Mouse (Mus musculus) liver, embryonic 12.5 days (tissue): ENCODE measurements at regions not wholly inside any gene's neighbourhood (a gene's known extent, or its start where the extent isn't known, plus 50 kb on each side); places are given as distances from the start of the nearest gene placed in this dataset.

Experiments
- ATAC-seq: fragments of 200-750 bp; cut with Nextera tagmentation; 2 replicates; pipeline ENCODE4 v1.8.0; 2017; ENCODE audit warnings: moderate number of reproducible peaks, mild to moderate bottlenecking, moderate library complexity
- H3K27ac ChIP-seq: fragments of 300-500 bp; sonication (generic); 2 replicates; pipeline ENCODE4 v1.5.1; 2016; ENCODE audit warnings: mild to moderate bottlenecking
- H3K27me3 ChIP-seq: fragments of 300-500 bp; sonication (generic); replicated peaks from 2 replicates; pipeline ENCODE4 v1.6.1; 2016; ENCODE audit warnings: mild to moderate bottlenecking, moderate library complexity
- H3K36me3 ChIP-seq: fragments of 300-500 bp; sonication (generic); 2 replicates; pipeline ENCODE4 v1.6.1; 2016; ENCODE audit warnings: mild to moderate bottlenecking, moderate library complexity
- H3K4me1 ChIP-seq: fragments of 300-500 bp; sonication (generic); 2 replicates; pipeline ENCODE4 v1.6.1; 2016
- H3K4me2 ChIP-seq: fragments of 300-500 bp; sonication (generic); 2 replicates; pipeline ENCODE4 v1.6.1; 2016; ENCODE audit warnings: mild to moderate bottlenecking, moderate library complexity
- H3K4me3 ChIP-seq: fragments of 300-500 bp; sonication (generic); 2 replicates; pipeline ENCODE4 v1.5.1; 2016; ENCODE audit warnings: mild to moderate bottlenecking, moderate library complexity
- H3K9ac ChIP-seq: fragments of 300-500 bp; sonication (generic); 2 replicates; pipeline ENCODE4 v1.6.1; 2016; ENCODE audit warnings: mild to moderate bottlenecking, moderate library complexity
- H3K9me3 ChIP-seq: fragments of 300-500 bp; sonication (generic); replicated peaks from 2 replicates; pipeline ENCODE4 v1.6.1; 2016; ENCODE audit warnings: mild to moderate bottlenecking, moderate library complexity
- WGBS: fragments of 180-500 bp; shearing (Covaris S2); methylation state at CpG from one replicate; pipeline ENCODE4 v1.1.7; 2016; ENCODE audit not compliant: insufficient replicate concordance; 5-methylcytosine and 5-hydroxymethylcytosine counted together

GRCm38 (mm10) chr7:113010150-113010549 lies 56.4 kb downstream of the Rassf10 start:
- H3K36me3 ChIP-seq: no peaks in the 10 kb centered on the region
- no peaks in the 10 kb centered on the region for H3K9me3 ChIP-seq
- no peaks in the 10 kb centered on the region; the same call in 1 of the 2 replicates for H3K27me3 ChIP-seq
- no peak overlapping the region for H3K4me2 ChIP-seq
- WGBS: 75% methylated on average over 1 of the region's 1 CpGs
- no peak overlapping the region for H3K9ac ChIP-seq
- no peak for ATAC-seq
- no peaks in the 10 kb centered on the region for H3K4me1 ChIP-seq
- H3K4me3 ChIP-seq: no peak overlapping the region
- no peak overlapping the region for H3K27ac ChIP-seq

GRCm38 (mm10) chr7:113017092-113017755 lies 63.5 kb downstream of the Rassf10 start:
- H3K9me3 ChIP-seq: no peaks in the 10 kb centered on the region
- WGBS: 40% methylated on average over 8 of the region's 8 CpGs
- no peak overlapping the region for H3K27ac ChIP-seq

DNA sequence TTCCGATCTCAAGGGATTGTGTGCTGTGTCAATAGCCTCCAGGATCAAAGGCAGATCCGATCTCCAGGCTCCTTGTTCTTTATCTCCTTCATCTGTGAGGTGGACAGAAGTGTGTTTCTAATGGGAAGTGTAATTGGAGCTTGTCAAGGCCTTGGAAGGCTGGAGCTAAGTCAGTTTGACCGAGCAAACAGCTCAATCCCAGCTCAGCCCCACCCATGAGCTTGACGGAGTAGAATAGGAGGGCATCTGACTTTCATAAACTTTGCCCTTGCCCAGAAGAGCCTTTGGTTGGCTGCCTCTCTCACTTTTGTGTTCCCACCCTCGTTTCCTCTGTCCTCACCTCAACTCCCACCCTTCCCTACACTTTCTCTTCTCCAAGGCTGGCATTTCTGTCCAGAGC lies 67.7 kb downstream of the Rassf10 start:
- no peaks in the 10 kb centered on the region for H3K9me3 ChIP-seq
- no peak overlapping the region for H3K4me3 ChIP-seq
- 50% methylated on average over 5 of the region's 5 CpGs for WGBS
- no peak overlapping the region for H3K4me2 ChIP-seq
- 0 out of 2 replicates have a peak, but pooled peaks cover 5% of the 10 kb centered on the region for H3K27me3 ChIP-seq
- H3K9ac ChIP-seq: no peak overlapping the region
- H3K27ac ChIP-seq: no peak overlapping the region
- no peak for ATAC-seq
- no peaks in the 10 kb centered on the region for H3K4me1 ChIP-seq
- no peaks in the 10 kb centered on the region for H3K36me3 ChIP-seq

More at GRCm38 (mm10) chr7:113017092-113017755, 63.5 kb downstream of the Rassf10 start:
- Histone ChIP-seq H3K9ac (no peak overlapping the region), H3K4me2 (no peak overlapping the region), H3K27me3 (0 out of 2 replicates have a peak, but pooled peaks cover 5% of the 10 kb centered on the region), H3K4me1 (no peaks in the 10 kb centered on the region), H3K36me3 (no peaks in the 10 kb centered on the region), H3K4me3 (no peak overlapping the region)
- no peak for ATAC-seq

DNA sequence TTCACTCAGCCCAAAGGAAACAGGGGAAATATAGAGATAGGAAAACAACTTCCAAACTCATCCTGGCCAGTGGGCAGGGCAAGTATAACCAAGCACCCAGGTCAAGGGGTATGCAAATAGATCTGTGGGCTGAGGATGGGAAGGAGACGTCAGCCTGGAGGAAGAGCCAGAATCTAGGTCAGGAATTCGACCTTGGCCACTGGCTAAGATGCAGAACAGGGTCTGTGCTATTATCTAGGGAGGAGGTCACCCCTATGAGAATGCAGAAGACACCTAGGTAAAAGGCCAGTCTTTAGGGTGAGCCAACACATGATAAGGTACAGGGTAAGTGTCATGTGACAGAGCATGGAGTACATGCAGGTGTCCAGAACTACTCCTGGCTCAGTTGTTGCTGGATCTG lies 68.8 kb downstream of the Rassf10 start:
- H3K27ac ChIP-seq: no peak overlapping the region
- no peaks in the 10 kb centered on the region for H3K36me3 ChIP-seq
- no peak overlapping the region for H3K4me2 ChIP-seq
- 0 out of 2 replicates have a peak, but pooled peaks cover 5% of the 10 kb centered on the region for H3K27me3 ChIP-seq
- H3K4me3 ChIP-seq: no peak overlapping the region
- no peaks in the 10 kb centered on the region for H3K9me3 ChIP-seq
- 11% methylated on average over 2 of the region's 2 CpGs for WGBS
- no peak for ATAC-seq
- no peaks in the 10 kb centered on the region for H3K4me1 ChIP-seq
- no peak overlapping the region for H3K9ac ChIP-seq

GRCm38 (mm10) chr7:113025758-113026157 lies 72.0 kb downstream of the Rassf10 start:
- H3K4me2 ChIP-seq: no peak overlapping the region
- no peak overlapping the region for H3K9ac ChIP-seq
- no peaks in the 10 kb centered on the region for H3K9me3 ChIP-seq
- WGBS: 58% methylated on average over 1 of the region's 1 CpGs
- no peaks in the 10 kb centered on the region for H3K36me3 ChIP-seq
- H3K27me3 ChIP-seq: no peaks in the 10 kb centered on the region
- H3K4me3 ChIP-seq: no peak overlapping the region
- no peak overlapping the region for H3K27ac ChIP-seq
- no peaks in the 10 kb centered on the region for H3K4me1 ChIP-seq
- no peak for ATAC-seq

GRCm38 (mm10) chr7:113026290-113027075 lies 72.7 kb downstream of the Rassf10 start:
- no peak for ATAC-seq
- no peak overlapping the region for H3K27ac ChIP-seq
- 53% methylated on average over 10 of the region's 10 CpGs for WGBS

GRCm38 (mm10) chr7:113027125-113027801 lies 73.5 kb downstream of the Rassf10 start:
- no peak for ATAC-seq
- H3K9ac ChIP-seq: no peak overlapping the region
- no peaks in the 10 kb centered on the region for H3K9me3 ChIP-seq
- H3K4me3 ChIP-seq: no peak overlapping the region
- H3K27me3 ChIP-seq: no peaks in the 10 kb centered on the region
- H3K4me2 ChIP-seq: no peak overlapping the region
- no peak overlapping the region for H3K27ac ChIP-seq
- 55% methylated on average over 5 of the region's 5 CpGs for WGBS
- no peaks in the 10 kb centered on the region for H3K4me1 ChIP-seq
- H3K36me3 ChIP-seq: no peaks in the 10 kb centered on the region

More at GRCm38 (mm10) chr7:113026290-113027075, 72.7 kb downstream of the Rassf10 start:
- Histone ChIP-seq H3K4me1 (no peaks in the 10 kb centered on the region), H3K36me3 (no peaks in the 10 kb centered on the region), H3K27me3 (no peaks in the 10 kb centered on the region), H3K4me2 (no peak overlapping the region), H3K9ac (no peak overlapping the region), H3K9me3 (no peaks in the 10 kb centered on the region), H3K4me3 (no peak overlapping the region)

- WGBS: 28% methylated on average over 5 of the region's 5 CpGs
- H3K27ac ChIP-seq: no peak overlapping the region
These were observed 76.4 kb downstream of the Rassf10 start for GRCm38 (mm10) chr7:113030053-113030752.

DNA sequence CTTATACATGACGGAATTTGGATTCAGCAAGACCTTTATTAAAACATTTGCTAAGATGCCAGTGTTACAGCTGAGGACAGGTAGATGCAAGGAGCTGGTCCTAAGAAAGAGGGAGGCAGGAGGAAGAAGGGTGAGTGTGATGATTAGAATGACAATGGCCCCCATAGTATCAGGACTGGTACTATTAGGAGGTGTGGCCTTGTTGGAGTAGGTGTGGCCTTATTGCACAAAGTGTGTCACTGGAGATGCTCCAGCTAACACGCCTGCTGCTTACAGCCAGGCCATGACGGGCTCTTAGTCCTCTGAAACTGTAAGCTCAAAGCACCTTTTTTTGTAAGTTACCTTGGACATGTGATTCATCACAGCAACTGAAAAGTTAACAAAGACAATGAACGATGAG lies 82.0 kb downstream of the Rassf10 start:
- H3K4me1 ChIP-seq: no peaks in the 10 kb centered on the region
- H3K27ac ChIP-seq: no peak overlapping the region
- no peak overlapping the region for H3K4me3 ChIP-seq
- 71% methylated on average over 4 of the region's 4 CpGs for WGBS
- H3K9me3 ChIP-seq: no peaks in the 10 kb centered on the region
- H3K27me3 ChIP-seq: no peaks in the 10 kb centered on the region; the same call in 1 of the 2 replicates
- no peak overlapping the region for H3K9ac ChIP-seq
- no peaks in the 10 kb centered on the region for H3K36me3 ChIP-seq
- H3K4me2 ChIP-seq: no peak overlapping the region
- no peak for ATAC-seq

More at GRCm38 (mm10) chr7:113030053-113030752, 76.4 kb downstream of the Rassf10 start:
- no peak overlapping the region for H3K4me3 ChIP-seq
- ATAC-seq: no peak
- no peaks in the 10 kb centered on the region for H3K4me1 ChIP-seq
- no peaks in the 10 kb centered on the region for H3K27me3 ChIP-seq
- no peak overlapping the region for H3K4me2 ChIP-seq
- no peaks in the 10 kb centered on the region for H3K9me3 ChIP-seq
- H3K36me3 ChIP-seq: no peaks in the 10 kb centered on the region
- H3K9ac ChIP-seq: no peak overlapping the region

- Histone ChIP-seq H3K9ac (no peak overlapping the region), H3K27ac (no peak overlapping the region), H3K4me3 (no peak overlapping the region), H3K36me3 (no peaks in the 10 kb centered on the region), H3K4me1 (no peaks in the 10 kb centered on the region), H3K9me3 (no peaks in the 10 kb centered on the region), H3K27me3 (no peaks in the 10 kb centered on the region; the same call in 1 of the 2 replicates), H3K4me2 (no peak overlapping the region)
- ATAC-seq: no peak
- WGBS: 40% methylated on average over 12 of the region's 12 CpGs
These were observed 84.3 kb downstream of the Rassf10 start for GRCm38 (mm10) chr7:113037825-113038613.
